Mouse (Mus musculus) heart, adult 18-20 months (tissue): ENCODE measurements around the gene Adi1. TPM values are rescaled to one million over a fixed set of nuclear protein-coding genes. Genes with fewer than 3 reads are reported as not detected.

Experiments
- microRNA-seq, 2 experiments: library from miRNA; unstranded; fragments of <30 nt; microRNA quantifications; one replicate each; pipeline ENCODE4 v1.2.0; 2022
- total RNA-seq, 2 experiments: library from RNA; stranded (reverse); gene quantifications; 2 replicates each; pipeline ENCODE4 v1.2.3; 2021

Adi1 gene
- total RNA-seq, 2 experiments from 2014 or later = 59.5 to 63.5 TPM

Small RNA genes within 50 kb of the gene (microRNA-seq; reads per million reads assigned to microRNA genes)
- 0 to 0.76 reads per million in 2 experiments for gene Mir6937

Other genes starting within 250 kb of the Adi1 start
- not detected for gene Dcdc2c, start 122.8 kb upstream of the Adi1 start, total RNA-seq
- gene Allc, start 92.7 kb upstream of the Adi1 start, total RNA-seq = not detected
- gene Colec11, start 51.9 kb upstream of the Adi1 start, total RNA-seq = 10 to 100 TPM; 14.1 to 15.6 TPM
- 100 to 1,000 TPM; 268 to 303 TPM for gene Rps7, start 39.3 kb upstream of the Adi1 start, total RNA-seq
- 1 to 10 TPM; 8.0 to 9.5 TPM for gene Rnaseh1, start 25.6 kb upstream of the Adi1 start, total RNA-seq
- 10 to 100 TPM; 22.4 to 22.5 TPM for gene Trappc12, start 75.2 kb downstream of the Adi1 start, total RNA-seq
- gene Eipr1, start 76.6 kb downstream of the Adi1 start, total RNA-seq = 1 to 10 TPM; 8.6 to 8.8 TPM